Mouse (Mus musculus) CD4-positive naive resting alpha-beta T cell, adult 57 days (primary cell): ENCODE data around the gene Luzp4. TPM values are rescaled to one million over a fixed set of nuclear protein-coding genes. Genes with fewer than 3 reads are reported as not detected.

Source experiments
- total RNA-seq: library from RNA; stranded (reverse); gene quantifications from one replicate; pipeline ENCODE4 v1.2.4, GENCODE M21; 2023

Gene Luzp4
- not detected for total RNA-seq

DNA sequence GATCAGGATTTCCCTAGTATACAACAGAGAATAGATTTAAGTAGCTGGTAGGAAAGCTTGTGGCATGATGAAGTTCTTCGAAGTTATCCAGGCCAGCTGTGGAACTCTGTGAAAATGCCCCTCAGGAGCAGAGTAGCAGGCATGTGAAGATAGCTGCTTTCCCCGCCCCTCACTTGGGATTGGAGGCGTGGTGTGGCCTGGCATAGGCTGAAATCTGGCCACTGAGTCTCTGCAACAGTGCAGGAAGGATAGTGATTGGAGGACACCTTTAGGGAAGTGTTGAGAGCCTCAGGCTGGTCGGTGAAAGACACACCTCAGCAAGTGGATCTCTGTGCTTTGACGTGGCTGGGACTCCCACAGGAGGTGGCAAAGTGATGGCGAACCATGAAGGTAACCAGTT, at the start of gene Luzp4:
TSS of gene Luzp4 (plus strand) at position 301 of the 400 bp plus-strand sequence.

Other genes starting within 250 kb of the Luzp4 start
- not detected for gene Gm8334, start 242.5 kb upstream of the Luzp4 start, total RNA-seq
- gene Gm15127, start 194.0 kb upstream of the Luzp4 start, total RNA-seq: not detected
- not detected for gene Ott, start 216.6 kb downstream of the Luzp4 start, total RNA-seq